Mouse (Mus musculus) adrenal gland, postnatal 10 days (tissue): ENCODE data around the gene Gm17660. TPM values are rescaled to one million over a fixed set of nuclear protein-coding genes. Genes with fewer than 3 reads are reported as not detected.
"Not testable (repeated sequence)": the region's sequence is repeated elsewhere in the genome, so short reads cannot be mapped to it uniquely, and the experiment has no call there.

ENCODE experiments used
- DNase-seq: peaks from one replicate; pipeline ENCODE4 v3.0.0; 2021; ENCODE audit warnings: mixed read lengths
- microRNA-seq: library from miRNA; unstranded; fragments of <30 nt; microRNA quantifications from one replicate; pipeline ENCODE4 v1.2.0, GENCODE M21; 2021
- total RNA-seq, 2 experiments: library from RNA; stranded (reverse); gene quantifications; 2 replicates each; pipeline ENCODE4 v1.2.3; 2021

Gene Gm17660
- total RNA-seq, 2 experiments from 2014 or later: not detected

GRCm38 (mm10) chr5:104042906-104043305, 34.5 kb downstream of the Gm17660 start:
- DNase-seq: peak; percentile 43

- peak; percentile 62 for DNase-seq
These were observed 38.1 kb downstream of the Gm17660 start for GRCm38 (mm10) chr5:104039154-104039932.

GRCm38 (mm10) chr5:104036686-104037085, 40.7 kb downstream of the Gm17660 start:
- DNase-seq: no peak

- no peak for DNase-seq
These were observed 41.6 kb downstream of the Gm17660 start for GRCm38 (mm10) chr5:104035824-104036223.

GRCm38 (mm10) chr5:104035066-104035465, 42.3 kb downstream of the Gm17660 start:
- DNase-seq: no peak

- no peak for DNase-seq
These were observed 44.8 kb downstream of the Gm17660 start for GRCm38 (mm10) chr5:104032434-104033097.

- peak; percentile 20 for DNase-seq
These were observed 52.1 kb downstream of the Gm17660 start for GRCm38 (mm10) chr5:104025245-104025854.

- no peak for DNase-seq
These were observed 52.6 kb downstream of the Gm17660 start for GRCm38 (mm10) chr5:104024762-104025161.

GRCm38 (mm10) chr5:104024193-104024592, 53.2 kb downstream of the Gm17660 start:
- DNase-seq: not testable (repeated sequence)

- no peak for DNase-seq
These were observed 54.0 kb downstream of the Gm17660 start for GRCm38 (mm10) chr5:104023289-104024020.

- DNase-seq: no peak
These were observed 54.9 kb downstream of the Gm17660 start for GRCm38 (mm10) chr5:104022558-104022957.

GRCm38 (mm10) chr5:104021597-104022378, 55.6 kb downstream of the Gm17660 start, which contains the start of gene Hsd17b11:
TSS of gene Hsd17b11 (minus strand) at chr5:104021919.
- DNase-seq: peak; percentile 91

Small RNAs within 50 kb of the gene (microRNA-seq; reads per million reads assigned to microRNA genes)
- not detected for gene Mir5619

Other genes with a start within 250 kb of the Gm17660 start
- 10 to 100 TPM; 12.0 to 15.7 TPM for gene Klhl8, start 166.3 kb downstream of the Gm17660 start, total RNA-seq
- gene Hsd17b13, start 100.2 kb downstream of the Gm17660 start, total RNA-seq: 100 to 1,000 TPM in 1 of 2 experiments, 10 to 100 TPM in 1; 59.3 to 169 TPM
- 10 to 100 TPM; 58.6 to 77.1 TPM for gene Hsd17b11, start 55.7 kb downstream of the Gm17660 start, total RNA-seq
- 10 to 100 TPM; 52.0 to 53.2 TPM for gene Nudt9, start 31.3 kb downstream of the Gm17660 start, total RNA-seq
- 100 to 1,000 TPM; 142 to 154 TPM for gene Sparcl1, start 36.1 kb upstream of the Gm17660 start, total RNA-seq
- gene Dspp, start 93.1 kb upstream of the Gm17660 start, total RNA-seq: not detected
- gene Dmp1, start 125.0 kb upstream of the Gm17660 start, total RNA-seq: 1 to 10 TPM in 1 of 2 experiments, under 1 TPM in 1; 0.18 to 8.6 TPM
- 10 to 100 TPM in 1 of 2 experiments, not detected in 1; 16.2 TPM for gene Ibsp, start 221.6 kb upstream of the Gm17660 start, total RNA-seq
- 1 to 10 TPM in 1 of 2 experiments, not detected in 1; 1.1 TPM for gene Mepe, start 247.7 kb upstream of the Gm17660 start, total RNA-seq